Mouse (Mus musculus) gastrocnemius, postnatal 36 days (tissue): ENCODE measurements around the gene Gdf5. TPM values are rescaled to one million over a fixed set of nuclear protein-coding genes. Genes with fewer than 3 reads are reported as not detected.

Source experiments
- DNase-seq, 2 experiments: peaks; one replicate each; pipeline ENCODE4 v3.0.0; 2022
- intact Hi-C: fragments of 180-260 bp; cut with DNase I; formaldehyde crosslinking; loops from one replicate; pipeline ENCODE4 v1.15.1; 2025
- long read RNA-seq, 2 experiments: library from polyadenylated mRNA; stranded (forward); transcript quantifications; one replicate each; pipeline ENCODE4 v2.0.0; 2021
- total RNA-seq, 2 experiments: library from RNA; stranded (reverse); gene quantifications; 2 replicates each; pipeline ENCODE4 v1.2.3; 2021

Gdf5 gene
- total RNA-seq: under 1 TPM in 1 of 2 experiments, not detected in 1; 0.10 TPM
- long read RNA-seq, experiment 1: 0 reads
- long read RNA-seq, experiment 2: 0 reads

DNA sequence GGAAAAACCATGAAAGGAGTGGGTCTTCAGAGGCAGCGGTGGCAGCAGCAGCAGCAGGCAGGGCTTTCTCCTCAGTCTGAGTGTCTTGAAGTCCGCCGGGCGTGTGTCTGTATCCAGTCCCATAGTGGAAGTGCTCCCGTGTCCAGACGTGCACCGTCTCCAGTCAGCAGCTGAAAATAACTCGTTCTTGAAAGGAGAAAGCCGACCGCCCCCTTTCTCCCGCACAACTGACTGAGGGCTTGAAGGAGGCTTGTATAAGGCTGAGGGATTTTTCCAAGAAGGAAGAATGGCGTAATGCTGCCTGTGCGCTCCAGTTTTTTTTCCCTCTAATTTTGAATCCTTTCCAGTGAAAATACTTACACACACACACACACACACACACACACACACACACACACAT lies at the start of gene Gdf5:
Gene Gdf5 (minus strand): TSS at position 244 of the 400 bp plus-strand sequence.
- intact Hi-C loops: no loop called here

GRCm38 (mm10) chr2:155991863-155992321 lies 46.7 kb upstream of the Gdf5 start:
- intact Hi-C loops: no loop called here
- peak in 1 of 2 experiments; percentile 31 for DNase-seq

More for the DNA sequence above, at the start of gene Gdf5:
- no peak for DNase-seq

DNA sequence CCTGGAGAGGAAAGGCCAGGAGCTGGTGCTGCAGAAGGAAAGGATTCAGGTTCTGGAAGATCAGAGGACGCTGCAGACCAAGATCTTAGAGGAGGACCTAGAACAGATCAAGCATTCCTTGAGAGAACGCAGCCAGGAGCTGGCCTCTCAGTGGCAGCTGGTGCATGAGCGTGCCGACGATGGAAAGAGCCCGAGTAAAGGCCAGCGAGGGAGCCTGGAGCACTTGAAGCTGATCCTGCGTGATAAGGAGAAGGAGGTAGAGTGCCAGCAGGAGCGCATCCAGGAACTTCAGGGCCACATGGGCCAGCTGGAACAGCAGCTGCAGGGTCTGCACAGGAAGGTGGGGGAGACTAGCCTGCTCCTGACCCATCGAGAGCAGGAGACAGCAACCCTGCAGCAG lies 46.0 kb upstream of the Gdf5 start:
- intact Hi-C loops: no loop called here
- no peak for DNase-seq

DNA sequence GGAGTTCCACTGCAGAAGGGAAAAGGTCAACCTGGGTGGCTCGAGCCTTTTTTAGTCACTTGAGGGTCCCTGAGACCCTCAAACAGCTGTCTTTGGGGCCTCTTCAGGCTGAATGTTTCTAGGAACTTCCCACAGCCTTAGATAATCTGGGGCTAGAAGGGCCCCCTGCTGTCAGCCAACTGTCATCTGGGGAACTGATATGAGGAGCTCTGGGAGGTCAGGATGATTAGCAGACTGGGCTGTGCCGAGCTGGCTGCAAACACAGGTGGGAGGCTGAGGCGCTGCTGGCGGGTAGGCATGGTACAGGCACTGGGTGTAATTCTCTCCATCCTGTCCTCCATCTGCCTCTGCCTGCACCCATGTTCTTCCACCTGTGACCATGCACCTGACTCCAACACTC lies 43.9 kb upstream of the Gdf5 start:
- no peak for DNase-seq
- intact Hi-C loops: no loop called here

GRCm38 (mm10) chr2:155987131-155987530 lies 42.0 kb upstream of the Gdf5 start:
- intact Hi-C loops: no loop called here
- no peak for DNase-seq

DNA sequence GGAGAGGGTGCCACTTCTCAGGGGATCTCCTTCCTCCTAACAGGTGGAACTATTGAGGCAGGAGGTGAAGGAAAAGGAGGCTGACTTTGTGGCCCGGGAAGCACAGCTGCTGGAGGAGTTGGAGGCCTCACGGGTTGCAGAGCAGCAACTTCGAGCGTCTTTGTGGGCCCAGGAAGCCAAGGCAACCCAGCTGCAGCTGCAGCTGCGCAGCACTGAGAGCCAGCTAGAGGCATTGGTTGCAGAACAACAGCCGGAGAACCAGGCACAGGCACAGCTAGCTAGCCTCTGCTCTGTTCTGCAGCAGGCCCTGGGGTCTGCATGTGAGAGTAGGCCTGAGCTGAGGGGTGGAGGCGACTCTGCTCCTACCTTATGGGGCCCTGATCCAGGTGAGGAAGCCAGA lies 40.6 kb upstream of the Gdf5 start:
- no peak for DNase-seq
- intact Hi-C loops: no loop called here

GRCm38 (mm10) chr2:155979328-155979991 lies 34.3 kb upstream of the Gdf5 start:
- DNase-seq: no peak
- intact Hi-C loops: no loop called here

DNA sequence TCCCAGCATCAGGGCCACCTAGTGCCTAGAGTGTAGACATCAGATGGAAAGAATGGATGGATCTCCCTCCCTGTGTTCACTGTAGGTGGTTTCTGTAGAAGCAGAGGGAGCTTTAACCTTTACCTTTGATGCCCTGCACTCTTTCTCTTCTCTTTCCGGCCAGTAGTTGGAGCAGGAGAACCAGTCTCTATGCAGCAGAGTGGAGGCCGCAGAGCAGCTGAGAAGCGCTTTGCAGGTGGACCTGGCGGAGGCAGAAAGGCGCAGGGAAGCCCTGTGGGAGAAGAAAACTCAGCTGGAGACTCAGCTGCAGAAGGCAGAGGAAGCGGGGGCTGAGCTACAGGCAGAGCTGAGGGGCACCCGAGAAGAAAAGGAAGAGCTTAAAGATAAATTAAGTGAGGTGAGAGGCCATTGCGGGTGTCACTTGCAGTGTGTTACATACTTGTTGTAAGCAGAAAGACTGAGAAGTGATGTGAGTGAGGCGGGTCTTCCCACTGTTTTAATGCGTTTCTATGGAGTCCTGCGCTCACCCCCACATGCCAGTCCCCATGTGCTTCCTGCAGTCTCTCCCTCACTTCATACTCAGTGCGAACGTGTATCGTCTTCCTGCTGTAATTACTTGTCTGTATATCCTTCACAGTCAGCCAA lies 29.0 kb upstream of the Gdf5 start:
- no peak for DNase-seq
- intact Hi-C loops: no loop called here

- no peak for DNase-seq
- intact Hi-C loops: no loop called here
Measured at GRCm38 (mm10) chr2:155973348-155973747, 28.2 kb upstream of the Gdf5 start.

DNA sequence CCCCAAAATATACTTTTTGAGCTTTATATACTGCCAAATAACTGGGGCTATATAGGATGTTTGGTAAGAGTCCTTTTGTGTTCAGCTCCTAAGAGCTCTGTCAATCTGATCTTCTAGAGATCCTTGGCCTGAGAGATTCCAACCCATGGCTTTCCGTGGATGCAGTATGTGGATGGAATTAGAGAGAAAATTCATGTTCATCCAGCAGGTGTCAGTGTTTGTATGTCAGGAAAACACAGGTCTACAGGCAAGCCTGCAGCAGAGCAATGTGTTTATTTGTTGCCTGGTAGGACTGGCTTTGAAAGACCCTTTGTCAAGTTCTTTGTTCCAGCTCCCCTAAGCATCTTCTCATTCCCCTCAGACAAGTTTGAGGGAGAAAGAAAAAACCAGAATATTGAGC lies 17.8 kb upstream of the Gdf5 start:
- intact Hi-C loops: loop anchor here (2.0 to 5.0 kb wide), 2 partner anchors 179 to 316 kb away; partner anchors contain the start of genes Nfs1 and Romo1

DNA sequence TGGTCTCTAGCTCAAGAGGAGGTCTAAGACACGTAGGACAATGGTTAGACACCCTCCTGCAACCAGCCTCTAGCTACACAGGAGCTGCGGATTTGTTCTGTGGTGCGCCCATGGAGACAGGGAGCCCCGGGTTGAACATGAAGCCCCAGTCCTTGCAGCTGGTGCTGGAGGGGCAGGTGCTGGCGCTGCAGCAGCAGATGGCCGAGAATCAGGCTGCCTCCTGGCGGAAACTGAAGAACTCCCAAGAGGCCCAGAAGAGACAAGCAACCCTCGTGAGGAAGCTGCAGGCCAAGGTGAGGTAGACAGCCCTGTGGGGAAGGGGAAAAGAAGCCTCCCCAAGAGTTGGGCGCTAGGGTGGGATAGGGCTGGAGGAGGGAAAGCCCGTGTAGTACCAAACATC lies 16.7 kb upstream of the Gdf5 start:
- intact Hi-C loops: loop anchor here (2.0 to 5.0 kb wide), 2 partner anchors 180 to 317 kb away; partner anchors contain the start of genes Nfs1 and Romo1
- no peak for DNase-seq

More for the DNA sequence above, 17.8 kb upstream of the Gdf5 start:
- no peak for DNase-seq

GRCm38 (mm10) chr2:155959981-155960380 lies 14.8 kb upstream of the Gdf5 start:
- intact Hi-C loops: loop anchor here (5.0 kb wide), 1 partner anchor 182 kb away; the partner anchor contains the start of genes Nfs1 and Romo1
- DNase-seq: no peak

GRCm38 (mm10) chr2:155956134-155957059 lies 11.2 kb upstream of the Gdf5 start, which contains the start of gene Cep250:
Gene Cep250, plus strand, starts transcription at chr2:155956458.
- intact Hi-C loops: no loop called here
- DNase-seq: peak; percentile 81 to 91

DNA sequence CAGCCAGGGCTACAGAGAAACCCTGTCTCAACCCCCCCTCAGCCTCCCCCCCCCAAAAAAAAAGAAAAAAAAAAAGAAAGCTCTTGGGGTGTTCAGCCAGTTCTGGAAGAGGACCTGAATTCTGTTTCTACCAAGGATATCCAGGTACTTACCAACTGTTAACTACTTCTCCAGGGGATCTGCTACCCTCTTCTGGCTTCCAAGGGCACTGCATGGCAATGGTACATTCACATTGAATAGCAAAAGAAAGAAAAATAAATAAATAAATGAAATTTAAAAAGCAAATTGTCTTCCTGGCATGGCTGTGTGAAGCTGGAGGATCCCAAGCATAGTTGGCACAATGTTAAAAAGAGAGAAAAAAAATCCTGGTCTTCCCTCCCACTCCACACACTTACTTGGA lies 6.8 kb upstream of the Gdf5 start:
- intact Hi-C loops: no loop called here
- DNase-seq: no peak

- DNase-seq: peak in 1 of 2 experiments; percentile 39
- intact Hi-C loops: no loop called here
Measured at GRCm38 (mm10) chr2:155949362-155949761, 4.2 kb upstream of the Gdf5 start.

- DNase-seq: no peak
Measured at GRCm38 (mm10) chr2:155947390-155948002, 2.3 kb upstream of the Gdf5 start.

DNA sequence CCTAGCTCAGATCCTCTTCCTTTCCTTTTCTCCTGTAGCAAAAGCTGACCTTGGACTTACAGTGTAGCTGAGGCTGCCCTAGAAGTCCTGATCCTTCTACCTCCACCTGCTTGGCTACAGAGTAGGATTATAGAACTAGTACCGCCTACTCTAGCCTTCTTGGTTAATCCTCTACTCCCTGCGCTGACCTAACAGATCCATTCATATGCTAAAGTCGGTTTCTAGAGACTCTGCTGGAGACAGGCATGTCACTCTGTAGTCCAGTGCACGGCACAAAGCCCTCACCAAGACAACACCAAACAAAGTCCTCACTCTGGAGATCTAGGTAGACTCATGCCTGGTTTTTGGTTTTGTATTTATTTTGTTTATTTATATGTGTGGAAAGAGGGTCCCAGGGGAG lies 1.3 kb upstream of the Gdf5 start:
- intact Hi-C loops: loop anchor here (1.0 kb wide), 1 partner anchor 98 kb away; no protein-coding TSS in a partner anchor

More at GRCm38 (mm10) chr2:155947390-155948002, 2.3 kb upstream of the Gdf5 start:
- intact Hi-C loops: no loop called here

GRCm38 (mm10) chr2:155946069-155946468 lies 902 bp upstream of the Gdf5 start:
- DNase-seq: peak; percentile 54 to 74
- intact Hi-C loops: loop anchor here (1.0 kb wide), 1 partner anchor 98 kb away; no protein-coding TSS in a partner anchor

More for the DNA sequence above, 1.3 kb upstream of the Gdf5 start:
- DNase-seq: no peak

GRCm38 (mm10) chr2:155945580-155945979 lies 413 bp upstream of the Gdf5 start:
- DNase-seq: no peak
- intact Hi-C loops: no loop called here

- no peak for DNase-seq
- intact Hi-C loops: loop anchor here (5.0 kb wide), 1 partner anchor 287 kb away; no protein-coding TSS in a partner anchor
Measured at GRCm38 (mm10) chr2:155944685-155945084, 482 bp downstream of the Gdf5 start.
